Comparison of ENCODE assay signal across 8 mouse cellular contexts in the genomic region with DNA sequence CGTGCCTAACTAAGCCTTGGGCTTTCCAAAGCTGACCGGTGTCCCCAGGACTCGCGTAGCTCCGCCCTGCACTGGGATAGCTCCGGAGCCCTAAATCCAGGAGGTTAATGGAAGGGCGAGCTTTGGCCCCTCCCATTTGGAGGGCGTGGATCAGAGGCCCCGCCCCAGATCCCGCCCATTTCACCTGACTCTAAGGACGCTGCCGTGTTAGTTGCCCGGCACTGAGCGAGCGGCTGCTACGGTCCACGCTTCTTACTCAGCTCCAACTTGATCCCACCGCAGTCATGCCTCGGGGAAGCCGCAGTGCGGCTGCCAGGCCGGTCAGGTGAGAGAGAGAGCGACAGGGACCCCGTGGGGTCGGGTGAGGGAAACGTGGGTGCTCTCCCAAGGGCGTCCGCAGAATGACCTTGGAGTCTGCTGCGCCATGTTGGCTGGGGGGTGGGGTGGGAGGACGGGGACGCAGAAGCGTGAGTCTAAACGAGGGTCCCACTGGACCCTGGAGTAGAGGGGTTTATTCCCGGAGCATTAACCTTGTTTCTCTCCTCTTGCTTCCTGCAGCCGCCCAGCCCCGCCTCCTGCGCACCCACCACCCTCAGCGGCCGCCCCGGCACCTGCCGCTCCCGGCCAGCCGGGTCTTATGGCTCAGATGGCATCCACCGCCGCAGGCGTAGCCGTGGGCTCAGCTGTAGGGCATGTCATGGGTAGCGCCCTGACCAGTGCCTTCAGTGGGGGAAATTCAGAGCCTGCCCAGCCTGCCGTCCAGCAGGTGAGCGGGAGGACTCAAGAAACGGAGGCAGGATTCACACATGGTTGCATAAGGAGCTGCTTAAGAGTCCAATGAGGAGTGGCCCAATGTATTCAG. TPM values are rescaled to one million over a fixed set of nuclear protein-coding genes. Genes with fewer than 3 reads are reported as not detected.
A peak's percentile ranks its signal among the peaks of the same experiment; 100 is the strongest.
DNase-seq lines count a peak whose midpoint lies in the region; ATAC-seq lines count a peak whose summit lies in the region.

Gene Mmp11, minus strand, starts transcription at position 817 of the 862 bp plus-strand sequence.

- no peaks in the 10 kb centered on the region for H3K9me3 ChIP-seq in hindbrain, embryonic 14.5 days (ENCODE audit: control insufficient read depth, low read length)

- H3K27me3 ChIP-seq in hindbrain, embryonic 14.5 days (ENCODE audit: control insufficient read depth, insufficient read depth, low read length), result peaks cover 11% of the 10 kb centered on the region; the same call in 1 of the 2 replicates

- ATAC-seq in hindbrain, embryonic 14.5 days (ENCODE audit: low FRiP score), result peak; percentile 57

- H3K27ac ChIP-seq in hindbrain, embryonic 14.5 days, result no peak within 1 kb of the TSS

- H3K4me2 ChIP-seq in hindbrain, embryonic 14.5 days (replicated peaks), result peak within 1 kb of the TSS; percentile 69

- 1% methylated on average over 51 of the region's 51 CpGs for WGBS in hindbrain, embryonic 14.5 days

- H3K36me3 ChIP-seq in hindbrain, embryonic 14.5 days (replicated peaks; ENCODE audit: control insufficient read depth, insufficient read depth), result no peaks in the 10 kb centered on the region

- peak within 1 kb of the TSS; percentile 58 for H3K9ac ChIP-seq in hindbrain, embryonic 14.5 days

- H3K4me3 ChIP-seq in hindbrain, embryonic 14.5 days (replicated peaks; ENCODE audit: low read length), result peak within 1 kb of the TSS; percentile 43

- DNase-seq in WW6 (ENCODE audit: low read depth, low spot score), result peak; percentile 86
- peak; percentile 86 to 88 for DNase-seq in cerebellum, postnatal 14 days
- DNase-seq in frontal cortex, postnatal 25 days (ENCODE audit: low spot score in 2 of 2), result peak; percentile 55 to 62
- peak; percentile 75 for DNase-seq in hindbrain, embryonic 14.5 days (ENCODE audit: low spot score)
- DNase-seq in layer of hippocampus, postnatal 25 days (ENCODE audit: extremely low spot score in 1 of 2, low spot score in 1 of 2), result peak; percentile 66 to 70
- peak; percentile 73 for DNase-seq in lung, postnatal 25 days (ENCODE audit: low spot score)
- DNase-seq in retina, postnatal 1 day, result peak; percentile 90
- peak; percentile 60 to 65 for DNase-seq in thymus, postnatal 36 days

- peaks cover 31% of the 10 kb centered on the region for H3K4me1 ChIP-seq in hindbrain, embryonic 14.5 days (replicated peaks; ENCODE audit: control insufficient read depth, insufficient read depth, low read length)

RNA-seq across cellular contexts. Expression of gene Mmp11, which starts in this region (rescaled TPM):
- polyA plus RNA-seq in hindbrain, embryonic 14.5 days (2014; fragmentation: Nextera tagmentation; extraction: Ambion mirVana), result 16.8 and 18.0 TPM in 2 replicates
- total RNA-seq in layer of hippocampus, postnatal 25 days (2021), result 1 to 10 TPM; 1.4 to 2.1 TPM
